9 mouse cellular contexts compared by ENCODE assay signal in genomic region chr4:82509771-82510170, GRCm38 (mm10).
DNase-seq lines count a peak whose midpoint lies in the region; ATAC-seq and TF ChIP-seq lines count a peak whose summit lies in the region.
"Had no signal": no experiment of that assay in that cellular context is flagged by ENCODE, and none has a peak within 500 bp of the region (broad histone marks: within the 10 kb centered on the region; RNA-seq: fewer than 3 reads in every experiment).

No protein-coding gene starts in this region.

- H3K9me3 ChIP-seq in hindbrain, embryonic 10.5 days = no peaks in the 10 kb centered on the region
- H3K9me3 ChIP-seq in midbrain, embryonic 10.5 days (replicated peaks) = no peaks in the 10 kb centered on the region

- no peak for TF ChIP-seq POLR2A in cortical plate, adult 2 months (IDR thresholded peaks at IDR 0.05; ENCODE audit: extremely low read depth, insufficient read depth, low read length)

- peaks cover 50% of the 10 kb centered on the region; the same call in 1 of the 2 replicates for H3K27me3 ChIP-seq in hindbrain, embryonic 10.5 days (ENCODE audit: insufficient read depth, poor library complexity, severe bottlenecking)
- H3K27me3 ChIP-seq in midbrain, embryonic 10.5 days (ENCODE audit: low read depth, poor library complexity, severe bottlenecking) = peaks cover 34% of the 10 kb centered on the region

- TF ChIP-seq CTCF in cortical plate, adult 2 months (IDR thresholded peaks at IDR 0.05; ENCODE audit: extremely low read depth, insufficient read depth, low read length) = no peak

- WGBS in hindbrain, embryonic 10.5 days = 31% methylated on average over 4 of the region's 4 CpGs
- WGBS in midbrain, embryonic 10.5 days = 31% methylated on average over 4 of the region's 4 CpGs

- H3K4me3 ChIP-seq in cortical plate, adult 2 months (ENCODE audit: insufficient read depth, low read length) = no peak overlapping the region
- H3K4me3 ChIP-seq in hindbrain, embryonic 10.5 days = no peak overlapping the region
- H3K4me3 ChIP-seq in midbrain, embryonic 10.5 days = no peak overlapping the region

- DNase-seq in heart, adult 18-20 months = peak; percentile 43 to 71
- no peak for DNase-seq in heart, postnatal 4 days
- no peak for DNase-seq in hindbrain, embryonic 10.5 days (ENCODE audit: low spot score)
- DNase-seq in midbrain, embryonic 10.5 days (ENCODE audit: low spot score) = no peak
- no peak for DNase-seq in right cerebral cortex, adult 18-20 months
- DNase-seq in layer of hippocampus, postnatal 25 days (ENCODE audit: extremely low spot score in 1 of 2, low spot score in 1 of 2) = no peak
- DNase-seq: adrenal gland, postnatal 10 days had no signal

- no peak for ATAC-seq in megakaryocyte, adult 5-6 weeks (ENCODE audit: poor library complexity, severe bottlenecking)

- H3K27ac ChIP-seq in cortical plate, adult 2 months (ENCODE audit: insufficient read depth, low read length) = peak overlapping the region; percentile 52; the same call in 1 of the 2 replicates
- peak overlapping the region; percentile 51 for H3K27ac ChIP-seq in hindbrain, embryonic 10.5 days
- peak overlapping the region; percentile 99 for H3K27ac ChIP-seq in midbrain, embryonic 10.5 days (replicated peaks)

- H3K36me3 ChIP-seq in hindbrain, embryonic 10.5 days = no peaks in the 10 kb centered on the region
- no peaks in the 10 kb centered on the region for H3K36me3 ChIP-seq in midbrain, embryonic 10.5 days

- H3K4me1 ChIP-seq in cortical plate, adult 2 months (ENCODE audit: control insufficient read depth, insufficient read depth, low read length) = no peaks in the 10 kb centered on the region
- H3K4me1 ChIP-seq in hindbrain, embryonic 10.5 days (replicated peaks) = peaks cover 86% of the 10 kb centered on the region
- peaks cover 86% of the 10 kb centered on the region for H3K4me1 ChIP-seq in midbrain, embryonic 10.5 days

Comparison
In these comparisons a context has a peak if more than half of its experiments do, and no peak if none do; other contexts are left out.
1. DNase-seq: peak in heart, adult 18-20 months (2 of 2); none in heart, postnatal 4 days (single experiment), hindbrain, embryonic 10.5 days (single experiment), midbrain, embryonic 10.5 days (single experiment), right cerebral cortex, adult 18-20 months (single experiment) and layer of hippocampus, postnatal 25 days (0 of 2).
2. Peak in every context shown above with its lines, with median percentiles within 50 percentile points of each other: H3K27ac ChIP-seq.